Mouse (Mus musculus) C2C12 (cell line): Measurements from ENCODE around the gene Ifna6. TPM values are rescaled to one million over a fixed set of nuclear protein-coding genes. Genes with fewer than 3 reads are reported as not detected.
"Not testable (repeated sequence)": the region's sequence is repeated elsewhere in the genome, so short reads cannot be mapped to it uniquely, and the experiment has no call there.

ENCODE experiments used
- H3K27me3 ChIP-seq: one replicate; pipeline ENCODE4 v1.6.1; 2011; ENCODE audit not compliant: control insufficient read depth, insufficient read depth, insufficient read length
- H3K36me3 ChIP-seq: one replicate; pipeline ENCODE4 v1.6.1; 2011; ENCODE audit not compliant: control insufficient read depth, insufficient read depth
- H3K4me3 ChIP-seq: one replicate; pipeline ENCODE4 v1.5.1; 2011; ENCODE audit warnings: mild to moderate bottlenecking, control low read depth; ENCODE audit not compliant: poor library complexity, insufficient read depth, severe bottlenecking
- H3K79me2 ChIP-seq: one replicate; pipeline ENCODE4 v1.6.1; 2011; ENCODE audit not compliant: control insufficient read depth, insufficient read depth
- H3K79me3 ChIP-seq: one replicate; pipeline ENCODE4 v1.6.1; 2011; ENCODE audit warnings: low read depth, control low read depth
- H3ac ChIP-seq: one replicate; pipeline ENCODE3; 2011; ENCODE audit warnings: low read depth; ENCODE audit not compliant: control insufficient read depth, insufficient read length
- long read RNA-seq, 2 experiments: library from polyadenylated mRNA; unstranded; transcript quantifications; one replicate each; pipeline ENCODE4 v2.0.0; 2019 to 2020
- polyA plus RNA-seq: library from polyadenylated mRNA; unstranded; fragments of >200 nt; fragmentation: generic; extraction: Trizol; gene quantifications from one replicate; pipeline ENCODE4 v1.2.1, GENCODE M21; 2012; ENCODE audit warnings: missing spikeins

Ifna6 gene
- polyA plus RNA-seq, result not detected
- long read RNA-seq, experiment 1, result 0 reads
- long read RNA-seq, experiment 2, result 0 reads

DNA sequence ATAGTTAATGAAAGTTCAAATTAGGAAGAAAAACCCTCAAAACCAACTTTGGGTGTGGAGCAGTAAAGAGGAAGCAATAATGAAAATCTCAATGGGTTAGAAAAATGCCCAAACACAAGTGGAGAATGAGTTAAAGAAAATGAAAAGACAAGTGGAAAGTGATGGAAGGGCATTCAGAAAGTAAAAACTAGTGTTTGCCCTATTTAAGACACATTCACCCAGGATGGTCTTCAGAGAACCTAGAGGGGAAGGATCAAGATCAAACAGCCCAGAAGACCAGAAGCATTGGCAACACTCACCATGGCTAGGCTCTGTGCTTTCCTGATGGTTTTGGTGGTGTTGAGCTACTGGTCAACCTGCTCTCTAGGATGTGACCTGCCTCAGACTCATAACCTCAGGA is at the start of gene Ifna6:
TSS of gene Ifna6 (plus strand) at position 301 of the 400 bp plus-strand sequence.
- H3K36me3 ChIP-seq, H3K79me3 ChIP-seq, H3K27me3 ChIP-seq, H3ac ChIP-seq, H3K4me3 ChIP-seq, H3K79me2 ChIP-seq: not testable (repeated sequence)

DNA sequence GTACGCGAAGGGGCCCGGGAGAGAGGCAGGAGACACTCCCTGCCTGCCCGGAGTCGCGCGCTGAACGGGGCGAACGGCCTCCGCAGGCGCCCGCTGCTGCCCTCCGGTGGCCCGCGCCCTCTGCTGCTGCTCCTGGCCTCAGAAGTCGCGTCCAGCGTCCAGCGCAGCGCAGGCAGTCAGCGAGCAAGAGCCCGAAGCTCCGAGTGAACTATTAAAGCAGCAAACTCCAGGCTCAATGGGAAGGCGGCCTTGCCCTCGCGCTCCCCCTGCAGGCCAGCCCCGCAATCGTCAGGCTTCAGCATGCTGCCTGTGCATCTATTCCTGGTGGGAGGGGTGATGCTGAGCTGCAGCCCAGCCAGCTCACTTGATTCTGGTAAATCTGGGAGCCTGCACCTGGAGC is 47.7 kb upstream of the Ifna6 start, which contains the start of gene Gm13272:
TSS of gene Gm13272 (plus strand) at position 301 of the 400 bp plus-strand sequence.
- H3K27me3 ChIP-seq, H3K36me3 ChIP-seq, H3K79me2 ChIP-seq, H3K4me3 ChIP-seq, H3K79me3 ChIP-seq, H3ac ChIP-seq: not testable (repeated sequence)

DNA sequence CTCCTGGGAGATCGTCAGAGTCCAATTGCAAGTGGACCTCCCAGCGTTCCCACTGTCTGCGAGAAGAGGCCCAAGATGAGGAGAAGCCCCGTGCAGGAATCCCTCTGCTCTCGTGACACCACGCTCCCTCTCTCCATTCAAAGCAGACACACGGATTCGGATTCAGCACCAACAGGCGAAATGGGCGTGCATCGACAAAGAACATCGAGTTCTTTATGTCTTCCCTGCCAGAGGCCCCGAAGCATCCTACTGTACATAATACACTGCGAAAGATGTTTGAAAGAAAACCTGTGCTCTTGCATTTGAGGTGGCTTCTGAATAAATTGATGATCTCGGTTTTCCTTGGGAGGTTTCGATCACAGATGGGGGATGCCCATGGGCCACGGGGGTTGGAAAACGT is 46.9 kb upstream of the Ifna6 start:
- not testable (repeated sequence) for H3K79me3 ChIP-seq, H3K4me3 ChIP-seq, H3K36me3 ChIP-seq, H3K27me3 ChIP-seq, H3K79me2 ChIP-seq, H3ac ChIP-seq

DNA sequence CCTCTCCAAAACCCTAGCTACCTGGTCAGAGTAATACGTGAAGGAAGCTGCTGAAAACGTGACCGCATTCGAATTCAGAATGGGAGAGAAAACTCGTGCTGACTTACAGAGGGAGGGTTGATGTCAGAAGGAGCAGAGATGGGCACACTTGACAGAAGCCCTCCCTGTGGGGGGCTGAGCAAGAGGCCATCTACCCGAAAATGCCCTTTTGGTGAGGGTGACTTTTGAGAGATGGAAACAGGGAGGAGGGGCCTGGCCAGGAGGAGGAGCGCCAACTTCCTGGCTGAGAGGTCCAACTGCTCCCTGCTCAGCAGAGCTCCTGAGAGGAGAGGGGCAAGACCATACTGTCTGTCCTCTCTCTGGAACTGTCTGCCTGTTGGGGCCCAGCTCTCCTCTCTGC is 45.4 kb upstream of the Ifna6 start, which contains the start of gene Ifnz:
TSS of gene Ifnz (plus strand) at position 301 of the 400 bp plus-strand sequence.
- not testable (repeated sequence) for H3K4me3 ChIP-seq, H3K36me3 ChIP-seq, H3K79me3 ChIP-seq, H3K27me3 ChIP-seq, H3ac ChIP-seq, H3K79me2 ChIP-seq

DNA sequence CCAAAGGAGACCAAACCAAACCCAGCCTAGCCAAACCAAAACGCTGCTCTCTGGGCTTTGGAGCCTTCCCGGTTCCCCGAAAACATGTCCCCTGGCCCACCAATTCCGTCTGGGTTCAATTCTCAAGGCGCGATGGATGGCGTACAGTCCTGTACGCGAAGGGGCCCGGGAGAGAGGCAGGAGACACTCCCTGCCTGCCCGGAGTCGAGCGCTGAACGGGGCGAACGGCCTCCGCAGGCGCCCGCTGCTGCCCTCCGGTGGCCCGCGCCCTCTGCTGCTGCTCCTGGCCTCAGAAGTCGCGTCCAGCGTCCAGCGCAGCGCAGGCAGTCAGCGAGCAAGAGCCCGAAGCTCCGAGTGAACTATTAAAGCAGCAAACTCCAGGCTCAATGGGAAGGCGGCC is 44.9 kb upstream of the Ifna6 start:
- not testable (repeated sequence) for H3ac ChIP-seq, H3K4me3 ChIP-seq, H3K36me3 ChIP-seq, H3K79me3 ChIP-seq, H3K79me2 ChIP-seq, H3K27me3 ChIP-seq

DNA sequence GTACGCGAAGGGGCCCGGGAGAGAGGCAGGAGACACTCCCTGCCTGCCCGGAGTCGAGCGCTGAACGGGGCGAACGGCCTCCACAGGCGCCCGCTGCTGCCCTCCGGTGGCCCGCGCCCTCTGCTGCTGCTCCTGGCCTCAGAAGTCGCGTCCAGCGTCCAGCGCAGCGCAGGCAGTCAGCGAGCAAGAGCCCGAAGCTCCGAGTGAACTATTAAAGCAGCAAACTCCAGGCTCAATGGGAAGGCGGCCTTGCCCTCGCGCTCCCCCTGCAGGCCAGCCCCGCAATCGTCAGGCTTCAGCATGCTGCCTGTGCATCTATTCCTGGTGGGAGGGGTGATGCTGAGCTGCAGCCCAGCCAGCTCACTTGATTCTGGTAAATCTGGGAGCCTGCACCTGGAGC is 41.8 kb upstream of the Ifna6 start, which contains the start of gene Gm13276:
TSS of gene Gm13276 (plus strand) at position 301 of the 400 bp plus-strand sequence.
- H3K36me3 ChIP-seq, H3K4me3 ChIP-seq, H3K79me2 ChIP-seq, H3K79me3 ChIP-seq, H3ac ChIP-seq, H3K27me3 ChIP-seq: not testable (repeated sequence)

DNA sequence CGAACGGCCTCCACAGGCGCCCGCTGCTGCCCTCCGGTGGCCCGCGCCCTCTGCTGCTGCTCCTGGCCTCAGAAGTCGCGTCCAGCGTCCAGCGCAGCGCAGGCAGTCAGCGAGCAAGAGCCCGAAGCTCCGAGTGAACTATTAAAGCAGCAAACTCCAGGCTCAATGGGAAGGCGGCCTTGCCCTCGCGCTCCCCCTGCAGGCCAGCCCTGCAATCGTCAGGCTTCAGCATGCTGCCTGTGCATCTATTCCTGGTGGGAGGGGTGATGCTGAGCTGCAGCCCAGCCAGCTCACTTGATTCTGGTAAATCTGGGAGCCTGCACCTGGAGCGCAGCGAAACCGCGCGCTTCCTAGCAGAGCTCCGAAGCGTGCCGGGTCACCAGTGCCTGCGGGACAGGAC is 38.8 kb upstream of the Ifna6 start, which contains the start of gene Gm13277:
TSS of gene Gm13277 (plus strand) at position 231 of the 400 bp plus-strand sequence.
- not testable (repeated sequence) for H3K79me2 ChIP-seq, H3K36me3 ChIP-seq, H3K79me3 ChIP-seq, H3ac ChIP-seq, H3K27me3 ChIP-seq, H3K4me3 ChIP-seq

DNA sequence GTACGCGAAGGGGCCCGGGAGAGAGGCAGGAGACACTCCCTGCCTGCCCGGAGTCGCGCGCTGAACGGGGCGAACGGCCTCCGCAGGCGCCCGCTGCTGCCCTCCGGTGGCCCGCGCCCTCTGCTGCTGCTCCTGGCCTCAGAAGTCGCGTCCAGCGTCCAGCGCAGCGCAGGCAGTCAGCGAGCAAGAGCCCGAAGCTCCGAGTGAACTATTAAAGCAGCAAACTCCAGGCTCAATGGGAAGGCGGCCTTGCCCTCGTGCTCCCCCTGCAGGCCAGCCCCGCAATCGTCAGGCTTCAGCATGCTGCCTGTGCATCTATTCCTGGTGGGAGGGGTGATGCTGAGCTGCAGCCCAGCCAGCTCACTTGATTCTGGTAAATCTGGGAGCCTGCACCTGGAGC is 36.0 kb upstream of the Ifna6 start, which contains the start of gene Gm13278:
TSS of gene Gm13278 (plus strand) at position 301 of the 400 bp plus-strand sequence.
- not testable (repeated sequence) for H3K79me2 ChIP-seq, H3K79me3 ChIP-seq

DNA sequence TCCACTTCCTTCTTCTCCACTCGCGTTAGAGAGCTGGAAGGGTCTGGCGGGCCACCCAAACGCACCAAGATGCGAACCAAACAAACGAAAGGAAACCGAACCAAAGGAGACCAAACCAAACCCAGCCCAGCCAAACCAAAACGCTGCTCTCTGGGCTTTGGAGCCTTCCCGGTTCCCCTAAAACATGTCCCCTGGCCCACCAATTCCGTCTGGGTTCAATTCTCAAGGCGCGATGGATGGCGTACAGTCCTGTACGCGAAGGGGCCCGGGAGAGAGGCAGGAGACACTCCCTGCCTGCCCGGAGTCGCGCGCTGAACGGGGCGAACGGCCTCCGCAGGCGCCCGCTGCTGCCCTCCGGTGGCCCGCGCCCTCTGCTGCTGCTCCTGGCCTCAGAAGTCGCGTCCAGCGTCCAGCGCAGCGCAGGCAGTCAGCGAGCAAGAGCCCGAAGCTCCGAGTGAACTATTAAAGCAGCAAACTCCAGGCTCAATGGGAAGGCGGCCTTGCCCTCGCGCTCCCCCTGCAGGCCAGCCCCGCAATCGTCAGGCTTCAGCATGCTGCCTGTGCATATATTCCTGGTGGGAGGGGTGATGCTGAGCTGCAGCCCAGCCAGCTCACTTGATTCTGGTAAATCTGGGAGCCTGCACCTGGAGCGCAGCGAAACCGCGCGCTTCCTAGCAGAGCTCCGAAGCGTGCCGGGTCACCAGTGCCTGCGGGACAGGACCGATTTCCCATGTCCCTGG is 33.1 kb upstream of the Ifna6 start, which contains the start of gene Gm13275:
TSS of gene Gm13275 (plus strand) at position 552 of the 740 bp plus-strand sequence.
- not testable (repeated sequence) for H3ac ChIP-seq

More for the DNA sequence above, 36.0 kb upstream of the Ifna6 start, which contains the start of gene Gm13278:
- not testable (repeated sequence) for H3ac ChIP-seq, H3K36me3 ChIP-seq, H3K4me3 ChIP-seq, H3K27me3 ChIP-seq

DNA sequence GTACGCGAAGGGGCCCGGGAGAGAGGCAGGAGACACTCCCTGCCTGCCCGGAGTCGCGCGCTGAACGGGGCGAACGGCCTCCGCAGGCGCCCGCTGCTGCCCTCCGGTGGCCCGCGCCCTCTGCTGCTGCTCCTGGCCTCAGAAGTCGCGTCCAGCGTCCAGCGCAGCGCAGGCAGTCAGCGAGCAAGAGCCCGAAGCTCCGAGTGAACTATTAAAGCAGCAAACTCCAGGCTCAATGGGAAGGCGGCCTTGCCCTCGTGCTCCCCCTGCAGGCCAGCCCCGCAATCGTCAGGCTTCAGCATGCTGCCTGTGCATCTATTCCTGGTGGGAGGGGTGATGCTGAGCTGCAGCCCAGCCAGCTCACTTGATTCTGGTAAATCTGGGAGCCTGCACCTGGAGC is 30.1 kb upstream of the Ifna6 start, which contains the start of gene Gm13279:
TSS of gene Gm13279 (plus strand) at position 301 of the 400 bp plus-strand sequence.
- H3ac ChIP-seq, H3K79me3 ChIP-seq, H3K4me3 ChIP-seq, H3K27me3 ChIP-seq, H3K79me2 ChIP-seq, H3K36me3 ChIP-seq: not testable (repeated sequence)

More for the DNA sequence above, 33.1 kb upstream of the Ifna6 start, which contains the start of gene Gm13275:
- not testable (repeated sequence) for H3K79me2 ChIP-seq, H3K27me3 ChIP-seq, H3K4me3 ChIP-seq, H3K79me3 ChIP-seq, H3K36me3 ChIP-seq

DNA sequence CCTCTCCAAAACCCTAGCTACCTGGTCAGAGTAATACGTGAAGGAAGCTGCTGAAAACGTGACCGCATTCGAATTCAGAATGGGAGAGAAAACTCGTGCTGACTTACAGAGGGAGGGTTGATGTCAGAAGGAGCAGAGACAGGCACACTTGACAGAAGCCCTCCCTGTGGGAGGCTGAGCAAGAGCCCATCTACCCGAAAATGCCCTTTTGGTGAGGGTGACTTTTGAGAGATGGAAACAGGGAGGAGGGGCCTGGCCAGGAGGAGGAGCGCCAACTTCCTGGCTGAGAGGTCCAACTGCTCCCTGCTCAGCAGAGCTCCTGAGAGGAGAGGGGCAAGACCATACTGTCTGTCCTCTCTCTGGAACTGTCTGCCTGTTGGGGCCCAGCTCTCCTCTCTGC is 27.9 kb upstream of the Ifna6 start, which contains the start of gene Gm13285:
TSS of gene Gm13285 (plus strand) at position 301 of the 400 bp plus-strand sequence.
- H3K4me3 ChIP-seq, H3ac ChIP-seq, H3K79me3 ChIP-seq, H3K27me3 ChIP-seq, H3K36me3 ChIP-seq, H3K79me2 ChIP-seq: not testable (repeated sequence)
